Mouse (Mus musculus) MEL (cell line): ENCODE measurements at regions not wholly inside any gene's neighbourhood (a gene's known extent, or its start where the extent isn't known, plus 50 kb on each side); places are given as distances from the start of the nearest gene placed in this dataset.

Experiments used
- DNase-seq: peaks from one replicate; pipeline ENCODE4 v3.0.0; 2011; ENCODE audit warnings: low read depth, low spot score
- H3K27ac ChIP-seq: 2 replicates; pipeline ENCODE4 v1.5.1; 2012; ENCODE audit warnings: low read depth, mild to moderate bottlenecking, control low read depth, low read length, moderate library complexity; ENCODE audit not compliant: control insufficient read depth
- H3K27me3 ChIP-seq, 2 experiments: fragments of 150-350 bp in 1 of 2; sonication (generic) in 1 of 2; 2 replicates each; pipeline ENCODE4 v1.6.1; 2012; ENCODE audit warnings: low read length in 2 of 2, mild to moderate bottlenecking in 2 of 2, improper control_type of control experiment in 1 of 2, moderate library complexity in 1 of 2; ENCODE audit not compliant: insufficient read depth in 2 of 2, control insufficient read depth in 1 of 2
- H3K36me3 ChIP-seq, 2 experiments: 2 replicates each; pipeline ENCODE4 v1.6.1; 2012 to 2014; ENCODE audit warnings: low read length in 2 of 2, improper control_type of control experiment in 1 of 2, inconsistent platforms in 1 of 2, mild to moderate bottlenecking in 1 of 2; ENCODE audit not compliant: insufficient read depth in 2 of 2, control insufficient read depth in 1 of 2
- H3K4me1 ChIP-seq, 2 experiments: fragments of 150-350 bp in 1 of 2; sonication (generic) in 1 of 2; 2 replicates each; pipeline ENCODE4 v1.6.1; 2012; ENCODE audit warnings: low read length in 2 of 2, improper control_type of control experiment in 1 of 2, mild to moderate bottlenecking in 1 of 2; ENCODE audit not compliant: insufficient read depth in 2 of 2, control insufficient read depth in 1 of 2
- H3K4me3 ChIP-seq, 2 experiments: fragments of 150-350 bp in 1 of 2; sonication (generic) in 1 of 2; 2 replicates each; pipeline ENCODE4 v1.5.1; 2012; ENCODE audit warnings: low read depth in 2 of 2, low read length in 2 of 2, mild to moderate bottlenecking in 2 of 2, moderate library complexity in 2 of 2, control low read depth in 1 of 2, improper control_type of control experiment in 1 of 2; ENCODE audit not compliant: control insufficient read depth in 1 of 2, insufficient read depth in 1 of 2
- H3K79me2 ChIP-seq: 2 replicates; pipeline ENCODE4 v1.6.1; 2012; ENCODE audit warnings: mild to moderate bottlenecking, low read length, moderate library complexity; ENCODE audit not compliant: control insufficient read depth, poor library complexity, insufficient read depth
- H3K9ac ChIP-seq: 2 replicates; pipeline ENCODE4 v1.6.1; 2012; ENCODE audit warnings: low read depth, mild to moderate bottlenecking, control low read depth, low read length, moderate library complexity; ENCODE audit not compliant: control insufficient read depth, poor library complexity, severe bottlenecking
- H3K9me3 ChIP-seq: fragments of 150-350 bp; sonication (generic); replicated peaks from 2 replicates; pipeline ENCODE4 v1.6.1; 2012; ENCODE audit warnings: mild to moderate bottlenecking, low read length, improper control_type of control experiment, moderate library complexity; ENCODE audit not compliant: insufficient read depth
- BHLHE40 ChIP-seq: IDR thresholded peaks from 2 replicates; pipeline ENCODE4 v1.6.1; 2012; ENCODE audit warnings: low read depth, mild to moderate bottlenecking, inconsistent platforms, low read length, improper control_type of control experiment, borderline replicate concordance
- CHD1 ChIP-seq: IDR thresholded peaks from 2 replicates; pipeline ENCODE4 v1.6.1; 2012; ENCODE audit warnings: low read depth, mild to moderate bottlenecking, inconsistent platforms, low read length, improper control_type of control experiment
- CTCF ChIP-seq, 3 experiments: IDR thresholded peaks in 2 of 3; conservative IDR thresholded peaks in 1 of 3; 2 replicates each; pipeline ENCODE4 v1.5.1; 2011 to 2012; ENCODE audit warnings: low read length in 3 of 3, low read depth in 2 of 3, mild to moderate bottlenecking in 2 of 3, improper control_type of control experiment in 1 of 3, inconsistent platforms in 1 of 3, mixed read lengths in 1 of 3, moderate library complexity in 1 of 3; ENCODE audit not compliant: control insufficient read depth in 1 of 3, insufficient read depth in 1 of 3, poor library complexity in 1 of 3, severe bottlenecking in 1 of 3
- ELF1 ChIP-seq: IDR thresholded peaks from 2 replicates; pipeline ENCODE4 v1.6.1; 2014; ENCODE audit warnings: low read depth, mild to moderate bottlenecking, inconsistent platforms, low read length, improper control_type of control experiment, moderate library complexity
- GABPA ChIP-seq: IDR thresholded peaks from 2 replicates; pipeline ENCODE4 v1.6.1; 2012; ENCODE audit warnings: low read depth, mild to moderate bottlenecking, inconsistent platforms, low read length, improper control_type of control experiment, moderate library complexity
- HCFC1 ChIP-seq: IDR thresholded peaks from 2 replicates; pipeline ENCODE4 v1.6.1; 2012; ENCODE audit warnings: low read depth, mild to moderate bottlenecking, inconsistent platforms, low read length, improper control_type of control experiment, moderate library complexity
- JUND ChIP-seq: IDR thresholded peaks from 2 replicates; pipeline ENCODE4 v1.6.1; 2011; ENCODE audit warnings: low read depth, mild to moderate bottlenecking, improper control_type of control experiment, low read length
- KAT2A ChIP-seq: conservative IDR thresholded peaks from 2 replicates; pipeline ENCODE4 v1.6.1; 2012; ENCODE audit warnings: low read depth, low read length, improper control_type of control experiment, inconsistent platforms
- MAFK ChIP-seq: IDR thresholded peaks from 2 replicates; pipeline ENCODE4 v1.6.1; 2011; ENCODE audit warnings: low read depth, mild to moderate bottlenecking, low read length, improper control_type of control experiment, borderline replicate concordance
- MAX ChIP-seq: IDR thresholded peaks from 2 replicates; pipeline ENCODE4 v1.6.1; 2011; ENCODE audit warnings: low read length, improper control_type of control experiment
- MEF2A ChIP-seq: IDR thresholded peaks from 2 replicates; pipeline ENCODE4 v1.6.1; 2014; ENCODE audit warnings: low read depth, mild to moderate bottlenecking, inconsistent platforms, low read length, improper control_type of control experiment; ENCODE audit not compliant: poor library complexity, insufficient replicate concordance, severe bottlenecking; ENCODE audit errors: extremely low read depth
- MYC ChIP-seq: IDR thresholded peaks from 2 replicates; pipeline ENCODE4 v1.6.1; 2011; ENCODE audit warnings: low read depth, mild to moderate bottlenecking, low read length, improper control_type of control experiment, moderate library complexity
- NRF1 ChIP-seq: IDR thresholded peaks from 2 replicates; pipeline ENCODE4 v1.6.1; 2014; ENCODE audit warnings: low read depth, mild to moderate bottlenecking, inconsistent platforms, low read length, improper control_type of control experiment, moderate library complexity; ENCODE audit not compliant: poor library complexity, insufficient read depth, severe bottlenecking
- POLR2A ChIP-seq, 2 experiments: IDR thresholded peaks; 2 replicates each; pipeline ENCODE4 v1.6.1; 2011 to 2012; ENCODE audit warnings: low read length in 2 of 2, mild to moderate bottlenecking in 2 of 2, control low read depth in 1 of 2, improper control_type of control experiment in 1 of 2, low read depth in 1 of 2, moderate library complexity in 1 of 2; ENCODE audit not compliant: control insufficient read depth in 1 of 2, insufficient read depth in 1 of 2, poor library complexity in 1 of 2
- POLR2AphosphoS5 ChIP-seq: IDR thresholded peaks from 2 replicates; pipeline ENCODE4 v1.6.1; 2012; ENCODE audit warnings: low read depth, borderline replicate concordance, mild to moderate bottlenecking, inconsistent platforms, low read length, moderate library complexity, mixed read lengths
- RAD21 ChIP-seq: IDR thresholded peaks from 2 replicates; pipeline ENCODE4 v1.6.1; 2011; ENCODE audit warnings: mild to moderate bottlenecking, low read depth, low read length, improper control_type of control experiment
- RCOR1 ChIP-seq: IDR thresholded peaks from 2 replicates; pipeline ENCODE4 v1.6.1; 2012; ENCODE audit warnings: low read depth, mild to moderate bottlenecking, inconsistent platforms, low read length, improper control_type of control experiment
- SMC3 ChIP-seq: IDR thresholded peaks from 2 replicates; pipeline ENCODE4 v1.6.1; 2011; ENCODE audit warnings: low read depth, low read length, improper control_type of control experiment
- TAL1 ChIP-seq: IDR thresholded peaks from 2 replicates; pipeline ENCODE4 v1.6.1; 2012; ENCODE audit warnings: mild to moderate bottlenecking, inconsistent platforms, low read length, moderate library complexity, mixed read lengths
- TBP ChIP-seq: IDR thresholded peaks from 2 replicates; pipeline ENCODE4 v1.8.0; 2011; ENCODE audit warnings: low read depth, low read length, improper control_type of control experiment
- TCF12 ChIP-seq: IDR thresholded peaks from 2 replicates; pipeline ENCODE4 v1.6.1; 2014; ENCODE audit warnings: low read depth, mild to moderate bottlenecking, inconsistent platforms, low read length, improper control_type of control experiment, moderate library complexity
- USF1 ChIP-seq: IDR thresholded peaks from 2 replicates; pipeline ENCODE4 v1.6.1; 2014; ENCODE audit warnings: low read depth, mild to moderate bottlenecking, inconsistent platforms, low read length, improper control_type of control experiment, moderate library complexity
- USF2 ChIP-seq, 2 experiments: IDR thresholded peaks; 2 replicates each; pipeline ENCODE4 v1.6.1; 2011 to 2012; ENCODE audit warnings: improper control_type of control experiment in 2 of 2, low read length in 2 of 2, borderline replicate concordance in 1 of 2, inconsistent platforms in 1 of 2, low read depth in 1 of 2, mild to moderate bottlenecking in 1 of 2; ENCODE audit not compliant: insufficient read depth in 1 of 2
- ZC3H11A ChIP-seq: IDR thresholded peaks from 2 replicates; pipeline ENCODE4 v1.6.1; 2012; ENCODE audit warnings: low read depth, mild to moderate bottlenecking, inconsistent platforms, low read length, improper control_type of control experiment
- ZMIZ1 ChIP-seq: IDR thresholded peaks from 2 replicates; pipeline ENCODE4 v1.6.1; 2012; ENCODE audit warnings: low read depth, mild to moderate bottlenecking, inconsistent platforms, low read length, improper control_type of control experiment, moderate library complexity
- ZNF384 ChIP-seq: IDR thresholded peaks from 2 replicates; pipeline ENCODE4 v1.6.1; 2012; ENCODE audit warnings: low read depth, mild to moderate bottlenecking, inconsistent platforms, low read length, improper control_type of control experiment

DNA sequence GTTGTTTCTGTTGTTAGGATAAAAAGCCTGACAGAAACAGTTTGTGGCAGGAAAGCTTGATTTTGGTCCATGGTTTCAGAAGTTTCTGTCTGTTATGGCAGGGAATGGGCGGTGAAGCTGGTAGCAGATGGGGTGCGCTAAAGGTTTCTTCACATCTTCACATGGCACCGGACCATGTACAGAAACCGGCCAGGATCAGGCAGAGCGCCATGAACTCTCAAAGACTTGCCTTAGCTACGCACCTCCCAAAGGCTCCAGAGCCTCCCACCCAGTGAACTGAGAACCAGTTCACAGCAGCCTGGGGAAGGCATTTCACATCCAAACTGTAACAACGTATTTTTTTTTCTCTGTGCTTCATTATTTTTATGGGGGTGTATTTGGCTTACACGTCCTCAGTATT, 86.2 kb upstream of the Rcn1 start:
- H3K4me1 ChIP-seq = no peaks in the 10 kb centered on the region
- H3K27ac ChIP-seq = no peak overlapping the region
- no peaks in the 10 kb centered on the region for H3K9me3 ChIP-seq
- H3K27me3 ChIP-seq = no peaks in the 10 kb centered on the region; a peak in 1 of 4 replicates
- no peak overlapping the region for H3K9ac ChIP-seq
- no peak for DNase-seq
- H3K79me2 ChIP-seq = no peaks in the 10 kb centered on the region
- TF ChIP-seq KAT2A (no peak), MEF2A (no peak), ELF1 (no peak), TCF12 (no peak), TAL1 (no peak), GABPA (no peak), TBP (no peak), SMC3 (no peak), POLR2A (IDR thresholded peaks at IDR 0.05; ENCODE audit: control insufficient read depth in 1 of 2, insufficient read depth in 1 of 2, low read depth in 1 of 2, low read length in 2 of 2, poor library complexity in 1 of 2) (no peak), BHLHE40 (no peak), RCOR1 (no peak), CTCF (IDR thresholded peaks at IDR 0.05 in 2 of 3, conservative IDR thresholded peaks at IDR 0.05 in 1 of 3; ENCODE audit: control insufficient read depth in 1 of 3, insufficient read depth in 1 of 3, low read depth in 2 of 3, low read length in 3 of 3, poor library complexity in 1 of 3, severe bottlenecking in 1 of 3) (no peak), HCFC1 (no peak), MAX (no peak), ZNF384 (no peak), ZMIZ1 (no peak)
- no peak overlapping the region for H3K4me3 ChIP-seq
- no peaks in the 10 kb centered on the region for H3K36me3 ChIP-seq

DNA sequence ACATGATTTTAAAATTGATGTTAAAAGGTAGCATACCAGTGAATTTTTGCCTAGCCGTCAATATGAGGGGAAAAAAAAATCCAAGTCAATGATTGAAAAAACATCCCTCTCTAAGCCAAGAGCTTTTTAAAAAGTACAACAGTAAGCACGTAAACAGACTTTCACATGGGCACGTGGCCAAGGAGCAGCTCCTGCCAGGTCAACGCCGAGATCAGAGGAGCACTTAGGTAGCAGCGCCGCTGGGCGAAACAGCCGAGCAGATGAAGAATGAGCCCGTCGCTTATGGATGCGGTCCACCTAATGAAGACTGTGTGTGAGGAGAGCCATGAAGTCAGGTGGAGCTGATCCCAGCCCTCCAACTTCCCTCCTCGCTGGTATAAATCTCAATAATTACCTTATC, 96.7 kb upstream of the Rcn1 start:
- no peaks in the 10 kb centered on the region for H3K9me3 ChIP-seq
- H3K4me1 ChIP-seq = no peaks in the 10 kb centered on the region
- H3K27ac ChIP-seq = no peak overlapping the region
- no peak for DNase-seq
- no peaks in the 10 kb centered on the region for H3K79me2 ChIP-seq
- no peak overlapping the region for H3K9ac ChIP-seq
- H3K27me3 ChIP-seq = peaks cover 2 to 6% of the 10 kb centered on the region in 2 experiments; a peak in 3 of 4 replicates
- no peaks in the 10 kb centered on the region for H3K36me3 ChIP-seq
- no peak for TF ChIP-seq POLR2AphosphoS5
- no peak for TF ChIP-seq MAFK
- TF ChIP-seq TCF12 = no peak
- no peak for TF ChIP-seq SMC3
- no peak for TF ChIP-seq HCFC1
- TF ChIP-seq USF1 = no peak
- no peak for TF ChIP-seq CHD1
- TF ChIP-seq BHLHE40 = no peak
- TF ChIP-seq MYC = no peak
- no peak for TF ChIP-seq ZC3H11A
- TF ChIP-seq USF2 (IDR thresholded peaks at IDR 0.05; ENCODE audit: borderline replicate concordance in 1 of 2, insufficient read depth in 1 of 2, low read depth in 1 of 2, low read length in 2 of 2) = no peak
- no peak for TF ChIP-seq ELF1
- no peak for TF ChIP-seq MAX
- no peak for TF ChIP-seq RAD21
- no peak for TF ChIP-seq JUND
- no peak for TF ChIP-seq ZMIZ1
- TF ChIP-seq NRF1 = no peak
- no peak overlapping the region for H3K4me3 ChIP-seq
